Mouse (Mus musculus) CH12.LX (cell line): Measurements from ENCODE around the gene Tekt3.
A peak's percentile ranks its signal among the peaks of the same experiment; 100 is the strongest.

Experiments used
- CHD1 ChIP-seq: IDR thresholded peaks from 2 replicates; pipeline ENCODE4 v1.6.1; 2012; ENCODE audit warnings: low read depth, low read length, improper control_type of control experiment, inconsistent platforms
- CTCF ChIP-seq, 2 experiments: IDR thresholded peaks in 1 of 2; conservative IDR thresholded peaks in 1 of 2; 2 replicates each; pipeline ENCODE4 v1.5.1; 2011 to 2012; ENCODE audit warnings: low read depth in 2 of 2, low read length in 2 of 2, improper control_type of control experiment in 1 of 2, inconsistent platforms in 1 of 2, mild to moderate bottlenecking in 1 of 2, moderate library complexity in 1 of 2
- E2F4 ChIP-seq: IDR thresholded peaks from 2 replicates; pipeline ENCODE4 v1.6.1; 2011; ENCODE audit warnings: low read depth, low read length, improper control_type of control experiment; ENCODE audit not compliant: insufficient replicate concordance
- ELF1 ChIP-seq: IDR thresholded peaks from 2 replicates; pipeline ENCODE4 v1.6.1; 2014; ENCODE audit warnings: low read depth, mild to moderate bottlenecking, inconsistent platforms, low read length, improper control_type of control experiment
- MYC ChIP-seq: IDR thresholded peaks from 2 replicates; pipeline ENCODE4 v1.6.1; 2011; ENCODE audit warnings: low read depth, mild to moderate bottlenecking, improper control_type of control experiment, low read length
- NELFE ChIP-seq: IDR thresholded peaks from 2 replicates; pipeline ENCODE4 v1.6.1; 2011; ENCODE audit warnings: low read depth, low read length, improper control_type of control experiment
- POLR2A ChIP-seq: IDR thresholded peaks from 2 replicates; pipeline ENCODE4 v1.6.1; 2011; ENCODE audit warnings: low read depth, mild to moderate bottlenecking, improper control_type of control experiment, low read length
- RCOR1 ChIP-seq: conservative IDR thresholded peaks from 2 replicates; pipeline ENCODE4 v1.6.1; 2012; ENCODE audit warnings: low read depth, mild to moderate bottlenecking, inconsistent platforms, low read length, improper control_type of control experiment
- TBP ChIP-seq: conservative IDR thresholded peaks from 2 replicates; pipeline ENCODE4 v1.6.1; 2011; ENCODE audit warnings: low read depth, low read length, improper control_type of control experiment
- TCF12 ChIP-seq: IDR thresholded peaks from 2 replicates; pipeline ENCODE4 v1.6.1; 2014; ENCODE audit warnings: low read depth, mild to moderate bottlenecking, inconsistent platforms, low read length, improper control_type of control experiment
- UBTF ChIP-seq: IDR thresholded peaks from 2 replicates; pipeline ENCODE4 v1.6.1; 2012; ENCODE audit warnings: low read depth, mild to moderate bottlenecking, inconsistent platforms, low read length, improper control_type of control experiment, moderate library complexity
- USF1 ChIP-seq: IDR thresholded peaks from 2 replicates; pipeline ENCODE4 v1.6.1; 2014; ENCODE audit warnings: low read depth, mild to moderate bottlenecking, inconsistent platforms, low read length, improper control_type of control experiment
- ZC3H11A ChIP-seq: IDR thresholded peaks from 2 replicates; pipeline ENCODE4 v1.6.1; 2012; ENCODE audit warnings: low read depth, mild to moderate bottlenecking, inconsistent platforms, low read length, improper control_type of control experiment
- ZMIZ1 ChIP-seq: IDR thresholded peaks from 2 replicates; pipeline ENCODE4 v1.6.1; 2012; ENCODE audit warnings: low read depth, mild to moderate bottlenecking, inconsistent platforms, low read length, improper control_type of control experiment

DNA sequence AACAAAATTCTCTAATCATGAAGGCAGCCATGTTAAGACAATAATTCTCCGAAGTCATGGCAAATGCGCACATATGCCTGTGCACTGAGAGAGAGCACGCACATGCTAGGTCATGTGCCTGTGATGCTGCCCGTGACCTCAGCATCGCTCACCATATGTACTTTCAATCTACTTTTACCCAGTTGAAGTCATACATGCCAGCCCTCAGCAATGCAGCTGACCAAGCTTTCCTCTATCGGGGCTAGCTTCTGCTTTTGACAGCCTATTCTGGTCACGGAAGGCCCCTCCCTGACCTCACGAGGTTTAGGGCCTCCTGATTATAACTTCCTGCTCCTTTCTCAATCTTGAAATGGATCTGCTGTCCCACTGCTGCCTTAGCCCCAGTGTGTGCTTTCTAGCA lies 15.1 kb upstream of the Tekt3 start:
- TF ChIP-seq TBP (no peak), ZMIZ1 (no peak), POLR2A (no peak), ELF1 (0 out of 2 replicates have a peak, but pooled peaks have one; percentile 22), RCOR1 (no peak), E2F4 (no peak), CTCF (conservative IDR thresholded peaks at IDR 0.05 in 1 of 2, IDR thresholded peaks at IDR 0.05 in 1 of 2; ENCODE audit: low read depth in 2 of 2, low read length in 2 of 2) (no peak), CHD1 (no peak), ZC3H11A (no peak), TCF12 (no peak), MYC (no peak), USF1 (no peak), NELFE (no peak), UBTF (no peak)
